Mouse (Mus musculus) C2C12 (cell line): ENCODE results near the gene Plxna1.

Experiments
- CEBPB ChIP-seq: IDR thresholded peaks from one replicate; pipeline ENCODE4 v1.6.1; 2011; ENCODE audit warnings: low read depth, mild to moderate bottlenecking, control low read depth, moderate library complexity
- CTCF ChIP-seq: IDR thresholded peaks from one replicate; pipeline ENCODE4 v1.5.1; 2011; ENCODE audit not compliant: control insufficient read depth, insufficient read depth, insufficient read length
- USF1 ChIP-seq: IDR thresholded peaks from one replicate; pipeline ENCODE4 v1.6.1; 2011; ENCODE audit warnings: low read depth, mild to moderate bottlenecking, control low read depth, moderate library complexity

GRCm38 (mm10) chr6:89392213-89392612 is 29.8 kb upstream of the Plxna1 start:
- TF ChIP-seq CTCF (no peak), CEBPB (no peak), USF1 (no peak)
